Mouse (Mus musculus): ENCODE results near the gene Atp6v1e2. TPM values are rescaled to one million over a fixed set of nuclear protein-coding genes. Genes with fewer than 3 reads are reported as not detected.
A peak's percentile ranks its signal among the peaks of the same experiment; 100 is the strongest.

Gene Atp6v1e2
- polyA plus RNA-seq, 1 experiment from 2014 or later, result not detected

GRCm38 (mm10) chr17:86906136-86906461 lies 41.6 kb downstream of the Atp6v1e2 start:
- Histone ChIP-seq H3K4me2 (ENCODE audit: low read length) (peak overlapping the region; percentile 24; the same call in 1 of the 2 replicates), H3K9ac (replicated peaks; ENCODE audit: low read length) (no peak overlapping the region), H3K36me3 (ENCODE audit: control insufficient read depth, insufficient read depth, low read length) (no peaks in the 10 kb centered on the region), H3K27me3 (ENCODE audit: control insufficient read depth, insufficient read depth, low read length) (0 out of 2 replicates have a peak, but pooled peaks cover 3% of the 10 kb centered on the region), H3K27ac (replicated peaks; ENCODE audit: low read depth, low read length) (peak overlapping the region; percentile 62; the same call in 1 of the 2 replicates), H3K4me1 (ENCODE audit: control insufficient read depth, insufficient read depth, low read length) (peaks cover 9% of the 10 kb centered on the region; the same call in 1 of the 2 replicates), H3K9me3 (ENCODE audit: control insufficient read depth, low read length) (no peaks in the 10 kb centered on the region), H3K4me3 (replicated peaks; ENCODE audit: low read depth, low read length) (no peak overlapping the region)
- no peak for ATAC-seq (ENCODE audit: low FRiP score, low TSS enrichment)
- 2% methylated on average over 9 of the region's 9 CpGs for WGBS
- peak; percentile 93 for DNase-seq

GRCm38 (mm10) chr17:86905297-86906135 lies 42.2 kb downstream of the Atp6v1e2 start:
- Histone ChIP-seq H3K9me3 (ENCODE audit: control insufficient read depth, low read length) (no peaks in the 10 kb centered on the region), H3K4me1 (ENCODE audit: control insufficient read depth, insufficient read depth, low read length) (peaks cover 12% of the 10 kb centered on the region; the same call in 1 of the 2 replicates), H3K4me2 (ENCODE audit: low read length) (peak overlapping the region; percentile 24; the same call in 1 of the 2 replicates), H3K4me3 (replicated peaks; ENCODE audit: low read depth, low read length) (no peak overlapping the region), H3K27ac (replicated peaks; ENCODE audit: low read depth, low read length) (peak overlapping the region; percentile 62), H3K36me3 (ENCODE audit: control insufficient read depth, insufficient read depth, low read length) (no peaks in the 10 kb centered on the region), H3K27me3 (ENCODE audit: control insufficient read depth, insufficient read depth, low read length) (0 out of 2 replicates have a peak, but pooled peaks cover 3% of the 10 kb centered on the region), H3K9ac (replicated peaks; ENCODE audit: low read length) (peak overlapping the region; percentile 2; the same call in 1 of the 2 replicates)
- peak; percentile 72 for ATAC-seq (ENCODE audit: low FRiP score, low TSS enrichment)
- peak; percentile 80 for DNase-seq
- WGBS, result 8% methylated on average over 19 of the region's 19 CpGs

DNA sequence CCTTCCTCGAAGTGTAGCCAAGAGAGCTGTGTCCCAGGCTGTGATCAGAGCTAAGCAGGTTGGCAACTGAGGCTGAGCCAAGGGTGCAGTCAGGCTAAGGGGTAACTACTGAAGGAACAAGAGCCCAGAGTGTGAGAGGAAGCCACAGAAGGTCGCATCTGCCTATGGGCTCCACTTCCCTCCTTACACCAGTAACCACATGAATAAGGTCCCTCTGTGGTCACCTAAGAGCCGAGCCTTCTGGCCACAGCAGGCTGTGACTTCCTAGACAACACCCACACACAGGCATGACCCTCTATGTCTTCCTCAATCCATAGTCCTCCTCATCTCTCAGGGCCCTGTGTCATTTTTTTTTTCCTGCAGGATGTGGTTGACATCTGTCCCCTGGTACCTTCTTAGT lies 43.5 kb downstream of the Atp6v1e2 start:
- H3K4me3 ChIP-seq (replicated peaks; ENCODE audit: low read depth, low read length), result no peak overlapping the region
- no peak overlapping the region for H3K9ac ChIP-seq (replicated peaks; ENCODE audit: low read length)
- H3K36me3 ChIP-seq (ENCODE audit: control insufficient read depth, insufficient read depth, low read length), result no peaks in the 10 kb centered on the region
- no peaks in the 10 kb centered on the region for H3K9me3 ChIP-seq (ENCODE audit: control insufficient read depth, low read length)
- H3K4me1 ChIP-seq (ENCODE audit: control insufficient read depth, insufficient read depth, low read length), result peaks cover 12% of the 10 kb centered on the region; the same call in 1 of the 2 replicates
- ATAC-seq (ENCODE audit: low FRiP score, low TSS enrichment) (no peak), DNase-seq (no peak)
- 0 out of 2 replicates have a peak, but pooled peaks cover 3% of the 10 kb centered on the region for H3K27me3 ChIP-seq (ENCODE audit: control insufficient read depth, insufficient read depth, low read length)
- WGBS, result 81% methylated on average over 3 of the region's 3 CpGs
- H3K4me2 ChIP-seq (ENCODE audit: low read length), result no peak overlapping the region
- H3K27ac ChIP-seq (replicated peaks; ENCODE audit: low read depth, low read length), result no peak overlapping the region

DNA sequence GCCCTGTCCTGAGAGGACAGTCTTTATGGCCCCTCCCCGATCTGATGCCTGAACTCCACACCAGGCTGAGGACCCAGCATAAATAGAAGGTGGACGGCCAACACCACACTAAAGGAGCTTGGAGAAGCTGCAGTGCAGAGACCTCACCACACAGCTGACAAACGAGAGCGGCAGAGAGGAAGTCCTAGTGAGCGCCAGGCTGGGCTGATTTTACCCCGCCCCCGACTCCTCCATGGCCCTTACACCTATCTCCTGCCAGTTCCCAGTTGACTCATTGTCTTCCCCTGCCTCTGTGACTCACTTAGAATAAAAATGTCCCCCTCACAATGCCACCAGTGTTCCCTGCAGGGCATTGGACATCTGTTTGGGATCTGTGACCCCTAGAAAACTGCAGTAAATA lies 44.1 kb downstream of the Atp6v1e2 start:
- Histone ChIP-seq H3K27me3 (ENCODE audit: control insufficient read depth, insufficient read depth, low read length) (0 out of 2 replicates have a peak, but pooled peaks cover 3% of the 10 kb centered on the region), H3K9ac (replicated peaks; ENCODE audit: low read length) (no peak overlapping the region)
- DNase-seq, result no peak

GRCm38 (mm10) chr17:86902399-86903067 lies 45.2 kb downstream of the Atp6v1e2 start:
- Histone ChIP-seq H3K27ac (replicated peaks; ENCODE audit: low read depth, low read length) (no peak overlapping the region), H3K36me3 (ENCODE audit: control insufficient read depth, insufficient read depth, low read length) (no peaks in the 10 kb centered on the region), H3K27me3 (ENCODE audit: control insufficient read depth, insufficient read depth, low read length) (0 out of 2 replicates have a peak, but pooled peaks cover 3% of the 10 kb centered on the region), H3K9ac (replicated peaks; ENCODE audit: low read length) (no peak overlapping the region), H3K4me1 (ENCODE audit: control insufficient read depth, insufficient read depth, low read length) (peaks cover 12% of the 10 kb centered on the region; the same call in 1 of the 2 replicates), H3K4me3 (replicated peaks; ENCODE audit: low read depth, low read length) (no peak overlapping the region), H3K4me2 (ENCODE audit: low read length) (no peak overlapping the region), H3K9me3 (ENCODE audit: control insufficient read depth, low read length) (no peaks in the 10 kb centered on the region)
- no peak for DNase-seq
- no peak for ATAC-seq (ENCODE audit: low FRiP score, low TSS enrichment)
- 94% methylated on average over 14 of the region's 14 CpGs for WGBS

More for the DNA sequence above, 44.1 kb downstream of the Atp6v1e2 start:
- H3K4me2 ChIP-seq (ENCODE audit: low read length), result no peak overlapping the region
- no peak overlapping the region for H3K4me3 ChIP-seq (replicated peaks; ENCODE audit: low read depth, low read length)
- H3K27ac ChIP-seq (replicated peaks; ENCODE audit: low read depth, low read length), result no peak overlapping the region
- 56% methylated on average over 7 of the region's 7 CpGs for WGBS
- no peaks in the 10 kb centered on the region for H3K9me3 ChIP-seq (ENCODE audit: control insufficient read depth, low read length)
- no peak for ATAC-seq (ENCODE audit: low FRiP score, low TSS enrichment)
- H3K4me1 ChIP-seq (ENCODE audit: control insufficient read depth, insufficient read depth, low read length), result peaks cover 12% of the 10 kb centered on the region; the same call in 1 of the 2 replicates
- H3K36me3 ChIP-seq (ENCODE audit: control insufficient read depth, insufficient read depth, low read length), result no peaks in the 10 kb centered on the region

DNA sequence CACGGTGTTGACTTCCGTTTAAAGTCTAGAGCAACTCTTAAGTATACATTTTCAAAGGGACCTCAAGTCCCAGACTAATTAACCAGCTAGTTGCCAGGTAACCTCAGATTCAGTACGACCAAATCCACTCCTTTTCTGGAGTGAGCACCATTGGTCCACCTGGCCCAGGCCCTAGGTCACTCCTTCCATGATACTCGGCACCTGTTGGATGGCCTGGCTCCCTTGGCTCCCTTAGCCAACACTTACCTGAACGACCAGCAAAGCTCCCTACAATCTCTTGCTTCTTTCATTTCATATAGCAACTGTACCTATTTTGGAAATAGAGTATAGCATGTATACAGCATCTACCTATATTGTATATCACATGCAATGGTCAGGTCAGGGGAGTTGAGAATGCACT lies 47.1 kb downstream of the Atp6v1e2 start:
- no peak for DNase-seq
- 0 out of 2 replicates have a peak, but pooled peaks cover 3% of the 10 kb centered on the region for H3K27me3 ChIP-seq (ENCODE audit: control insufficient read depth, insufficient read depth, low read length)
- peaks cover 12% of the 10 kb centered on the region; the same call in 1 of the 2 replicates for H3K4me1 ChIP-seq (ENCODE audit: control insufficient read depth, insufficient read depth, low read length)
- no peaks in the 10 kb centered on the region for H3K9me3 ChIP-seq (ENCODE audit: control insufficient read depth, low read length)
- H3K4me2 ChIP-seq (ENCODE audit: low read length), result no peak overlapping the region
- no peak for ATAC-seq (ENCODE audit: low FRiP score, low TSS enrichment)
- H3K9ac ChIP-seq (replicated peaks; ENCODE audit: low read length), result no peak overlapping the region
- H3K4me3 ChIP-seq (replicated peaks; ENCODE audit: low read depth, low read length), result no peak overlapping the region
- WGBS, result 80% methylated on average over 5 of the region's 5 CpGs
- H3K27ac ChIP-seq (replicated peaks; ENCODE audit: low read depth, low read length), result no peak overlapping the region
- H3K36me3 ChIP-seq (ENCODE audit: control insufficient read depth, insufficient read depth, low read length), result no peaks in the 10 kb centered on the region

GRCm38 (mm10) chr17:86899821-86900220 lies 47.9 kb downstream of the Atp6v1e2 start:
- H3K4me2 ChIP-seq (ENCODE audit: low read length), result no peak overlapping the region
- 91% methylated on average over 5 of the region's 5 CpGs for WGBS
- H3K27me3 ChIP-seq (ENCODE audit: control insufficient read depth, insufficient read depth, low read length), result 0 out of 2 replicates have a peak, but pooled peaks cover 3% of the 10 kb centered on the region
- H3K4me3 ChIP-seq (replicated peaks; ENCODE audit: low read depth, low read length), result no peak overlapping the region
- H3K9me3 ChIP-seq (ENCODE audit: control insufficient read depth, low read length), result no peaks in the 10 kb centered on the region
- ATAC-seq (ENCODE audit: low FRiP score, low TSS enrichment) (no peak), DNase-seq (no peak)
- H3K27ac ChIP-seq (replicated peaks; ENCODE audit: low read depth, low read length), result no peak overlapping the region
- H3K4me1 ChIP-seq (ENCODE audit: control insufficient read depth, insufficient read depth, low read length), result peaks cover 8% of the 10 kb centered on the region; the same call in 1 of the 2 replicates
- H3K36me3 ChIP-seq (ENCODE audit: control insufficient read depth, insufficient read depth, low read length), result no peaks in the 10 kb centered on the region
- H3K9ac ChIP-seq (replicated peaks; ENCODE audit: low read length), result no peak overlapping the region

- Histone ChIP-seq H3K4me3 (replicated peaks; ENCODE audit: low read depth, low read length) (no peak overlapping the region), H3K9me3 (ENCODE audit: control insufficient read depth, low read length) (no peaks in the 10 kb centered on the region), H3K4me1 (ENCODE audit: control insufficient read depth, insufficient read depth, low read length) (0 out of 2 replicates have a peak, but pooled peaks cover 3% of the 10 kb centered on the region), H3K27me3 (ENCODE audit: control insufficient read depth, insufficient read depth, low read length) (no peaks in the 10 kb centered on the region), H3K36me3 (ENCODE audit: control insufficient read depth, insufficient read depth, low read length) (no peaks in the 10 kb centered on the region), H3K9ac (replicated peaks; ENCODE audit: low read length) (no peak overlapping the region), H3K27ac (replicated peaks; ENCODE audit: low read depth, low read length) (no peak overlapping the region), H3K4me2 (ENCODE audit: low read length) (no peak overlapping the region)
- 88% methylated on average over 6 of the region's 6 CpGs for WGBS
- no peak for ATAC-seq (ENCODE audit: low FRiP score, low TSS enrichment)
- no peak for DNase-seq
Observed at GRCm38 (mm10) chr17:86897486-86898165, 50.1 kb downstream of the Atp6v1e2 start.
